Mouse (Mus musculus) heart, adult 11 months (tissue): ENCODE data around the gene Vmn2r107.

ENCODE experiments used
- DNase-seq: peaks from one replicate; pipeline ENCODE4 v3.0.0; 2022

Vmn2r107 gene

GRCm38 (mm10) chr17:20344942-20345341 lies at the start of gene Vmn2r107:
Gene Vmn2r107, plus strand, starts transcription at chr17:20345242.
- DNase-seq: no peak

GRCm38 (mm10) chr17:20305790-20306189 lies 39.3 kb upstream of the Vmn2r107 start:
- no peak for DNase-seq

GRCm38 (mm10) chr17:20399105-20399504 lies 54.1 kb downstream of the Vmn2r107 start:
- no peak for DNase-seq

GRCm38 (mm10) chr17:20413846-20414245 lies 68.8 kb downstream of the Vmn2r107 start, which contains the start of gene Vmn1r224:
Gene Vmn1r224, plus strand, starts transcription at chr17:20414146.
- DNase-seq: no peak
